Mouse (Mus musculus): ENCODE results near the gene Ptpn1. TPM values are rescaled to one million over a fixed set of nuclear protein-coding genes. Genes with fewer than 3 reads are reported as not detected.

The Ptpn1 gene
- polyA plus RNA-seq, 1 experiment from 2014 or later, result 69.3 TPM

DNA sequence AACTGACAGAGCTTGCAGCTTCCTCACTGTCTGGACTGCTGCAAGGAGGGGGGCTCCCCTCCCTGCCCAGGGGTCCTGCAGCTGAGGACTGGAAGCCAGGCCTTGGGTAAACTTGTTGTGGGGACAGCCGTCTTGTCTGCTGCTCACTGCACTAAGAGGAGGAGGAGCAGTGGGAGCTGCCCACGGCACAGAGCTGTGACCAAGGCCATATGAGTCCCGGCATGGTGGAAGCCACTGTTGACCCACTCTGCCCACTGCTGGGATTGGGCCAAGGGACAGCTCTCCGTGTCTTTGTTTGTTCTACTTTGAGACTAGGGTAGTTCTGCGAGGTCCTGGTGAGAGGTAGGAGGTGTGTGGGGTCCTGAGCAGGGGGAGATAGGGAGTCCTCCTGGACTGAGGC is 40.3 kb downstream of the Ptpn1 start:
- DNase-seq (ENCODE audit: low spot score) (no peak), ATAC-seq (ENCODE audit: low FRiP score) (no peak)
- H3K9ac ChIP-seq, result no peak overlapping the region
- 76% methylated on average over 5 of the region's 5 CpGs for WGBS
- H3K27me3 ChIP-seq (ENCODE audit: control insufficient read depth, insufficient read depth, low read length), result no peaks in the 10 kb centered on the region
- no peaks in the 10 kb centered on the region for H3K9me3 ChIP-seq (ENCODE audit: control insufficient read depth, low read length)
- no peak overlapping the region for H3K27ac ChIP-seq
- H3K4me2 ChIP-seq (replicated peaks), result no peak overlapping the region
- no peak overlapping the region for H3K4me3 ChIP-seq (replicated peaks; ENCODE audit: low read length)
- H3K36me3 ChIP-seq (replicated peaks; ENCODE audit: control insufficient read depth, insufficient read depth), result peaks cover 99% of the 10 kb centered on the region
- H3K4me1 ChIP-seq (replicated peaks; ENCODE audit: control insufficient read depth, insufficient read depth, low read length), result no peaks in the 10 kb centered on the region

DNA sequence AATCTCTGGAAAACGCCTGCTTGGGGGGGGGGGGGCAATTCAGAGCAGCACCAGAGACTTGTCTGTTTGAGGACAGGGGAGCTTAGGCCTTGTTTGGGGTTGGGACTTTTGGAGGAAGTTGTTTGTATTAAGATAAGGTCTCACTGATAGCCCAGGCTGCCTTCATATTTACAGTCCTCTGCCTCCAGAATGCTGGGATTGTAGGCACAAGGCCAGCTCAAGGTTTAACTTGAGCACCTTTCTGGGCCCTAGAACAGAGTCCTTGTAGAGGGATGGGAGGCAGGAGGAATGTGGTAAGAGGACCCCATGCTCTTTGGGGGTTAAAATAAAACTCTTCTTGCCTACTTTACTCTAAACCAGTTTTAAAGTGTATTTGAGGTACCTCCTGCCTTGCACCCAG is 41.0 kb downstream of the Ptpn1 start:
- no peaks in the 10 kb centered on the region for H3K27me3 ChIP-seq (ENCODE audit: control insufficient read depth, insufficient read depth, low read length)

DNA sequence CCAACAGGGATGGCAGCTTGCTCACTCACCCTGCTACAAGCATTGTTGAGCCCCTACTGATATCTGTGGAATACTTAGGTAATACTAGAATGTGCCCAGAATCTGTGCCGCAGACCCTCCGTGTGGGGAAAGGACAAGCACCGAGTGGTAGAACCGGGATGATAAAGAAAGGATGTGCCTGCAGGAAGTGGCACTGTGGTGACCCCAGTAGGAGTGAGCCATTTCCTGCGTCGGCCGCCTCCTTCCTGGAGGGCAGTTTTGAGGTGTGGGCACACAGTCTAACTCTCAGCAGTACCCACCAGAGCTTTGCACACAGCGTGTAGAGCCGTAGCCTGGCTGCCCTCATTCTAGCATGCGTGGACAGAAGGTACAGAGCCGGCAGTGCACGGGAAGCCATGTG is 43.9 kb downstream of the Ptpn1 start:
- DNase-seq (ENCODE audit: low spot score), result no peak
- Histone ChIP-seq H3K36me3 (replicated peaks; ENCODE audit: control insufficient read depth, insufficient read depth) (peaks cover 92% of the 10 kb centered on the region), H3K4me2 (replicated peaks) (no peak overlapping the region), H3K9me3 (ENCODE audit: control insufficient read depth, low read length) (no peaks in the 10 kb centered on the region), H3K4me1 (replicated peaks; ENCODE audit: control insufficient read depth, insufficient read depth, low read length) (no peaks in the 10 kb centered on the region), H3K27ac (no peak overlapping the region), H3K27me3 (ENCODE audit: control insufficient read depth, insufficient read depth, low read length) (no peaks in the 10 kb centered on the region), H3K9ac (no peak overlapping the region), H3K4me3 (replicated peaks; ENCODE audit: low read length) (no peak overlapping the region)
- 89% methylated on average over 12 of the region's 12 CpGs for WGBS
- ATAC-seq (ENCODE audit: low FRiP score), result no peak

More for the DNA sequence above, 41.0 kb downstream of the Ptpn1 start:
- no peak for DNase-seq (ENCODE audit: low spot score)
- no peak overlapping the region for H3K9ac ChIP-seq
- no peak for ATAC-seq (ENCODE audit: low FRiP score)
- 67% methylated on average over 1 of the region's 1 CpGs for WGBS
- no peak overlapping the region for H3K4me2 ChIP-seq (replicated peaks)
- H3K9me3 ChIP-seq (ENCODE audit: control insufficient read depth, low read length), result no peaks in the 10 kb centered on the region
- no peaks in the 10 kb centered on the region for H3K4me1 ChIP-seq (replicated peaks; ENCODE audit: control insufficient read depth, insufficient read depth, low read length)
- peaks cover 99% of the 10 kb centered on the region for H3K36me3 ChIP-seq (replicated peaks; ENCODE audit: control insufficient read depth, insufficient read depth)
- no peak overlapping the region for H3K4me3 ChIP-seq (replicated peaks; ENCODE audit: low read length)
- no peak overlapping the region for H3K27ac ChIP-seq

DNA sequence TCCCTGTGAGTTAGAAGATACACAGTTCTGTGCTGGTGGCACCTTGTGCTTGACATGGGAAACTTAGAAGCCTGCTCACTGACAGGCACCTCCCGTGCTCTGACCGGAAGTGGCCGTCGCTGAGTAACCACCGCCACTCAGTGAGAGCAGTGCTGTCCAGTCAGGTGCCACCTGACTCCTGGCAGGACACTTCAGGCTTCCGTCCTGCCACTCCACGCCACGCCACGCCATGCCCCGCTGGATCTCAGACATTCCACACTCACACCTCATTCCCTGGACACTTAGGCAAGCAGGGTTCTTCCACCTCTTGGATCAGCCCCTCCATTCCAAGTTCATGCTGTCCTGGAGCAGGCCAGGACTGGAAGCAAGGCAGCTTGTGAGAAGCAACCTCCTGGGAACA is 46.4 kb downstream of the Ptpn1 start:
- Histone ChIP-seq H3K9me3 (ENCODE audit: control insufficient read depth, low read length) (no peaks in the 10 kb centered on the region), H3K27me3 (ENCODE audit: control insufficient read depth, insufficient read depth, low read length) (no peaks in the 10 kb centered on the region), H3K27ac (no peak overlapping the region), H3K9ac (no peak overlapping the region), H3K4me1 (replicated peaks; ENCODE audit: control insufficient read depth, insufficient read depth, low read length) (no peaks in the 10 kb centered on the region), H3K36me3 (replicated peaks; ENCODE audit: control insufficient read depth, insufficient read depth) (peaks cover 66% of the 10 kb centered on the region), H3K4me3 (replicated peaks; ENCODE audit: low read length) (no peak overlapping the region), H3K4me2 (replicated peaks) (no peak overlapping the region)
- DNase-seq (ENCODE audit: low spot score), result no peak
- WGBS, result 97% methylated on average over 10 of the region's 10 CpGs
- ATAC-seq (ENCODE audit: low FRiP score), result no peak

- Histone ChIP-seq H3K4me3 (replicated peaks; ENCODE audit: low read length) (no peak overlapping the region), H3K27ac (no peak overlapping the region), H3K9me3 (ENCODE audit: control insufficient read depth, low read length) (no peaks in the 10 kb centered on the region), H3K4me1 (replicated peaks; ENCODE audit: control insufficient read depth, insufficient read depth, low read length) (no peaks in the 10 kb centered on the region), H3K36me3 (replicated peaks; ENCODE audit: control insufficient read depth, insufficient read depth) (peaks cover 45% of the 10 kb centered on the region), H3K4me2 (replicated peaks) (no peak overlapping the region), H3K9ac (no peak overlapping the region), H3K27me3 (ENCODE audit: control insufficient read depth, insufficient read depth, low read length) (no peaks in the 10 kb centered on the region)
- 85% methylated on average over 10 of the region's 10 CpGs for WGBS
- ATAC-seq (ENCODE audit: low FRiP score) (no peak), DNase-seq (ENCODE audit: low spot score) (no peak)
Measured at GRCm38 (mm10) chr2:167980391-167980790, 48.5 kb downstream of the Ptpn1 start.

DNA sequence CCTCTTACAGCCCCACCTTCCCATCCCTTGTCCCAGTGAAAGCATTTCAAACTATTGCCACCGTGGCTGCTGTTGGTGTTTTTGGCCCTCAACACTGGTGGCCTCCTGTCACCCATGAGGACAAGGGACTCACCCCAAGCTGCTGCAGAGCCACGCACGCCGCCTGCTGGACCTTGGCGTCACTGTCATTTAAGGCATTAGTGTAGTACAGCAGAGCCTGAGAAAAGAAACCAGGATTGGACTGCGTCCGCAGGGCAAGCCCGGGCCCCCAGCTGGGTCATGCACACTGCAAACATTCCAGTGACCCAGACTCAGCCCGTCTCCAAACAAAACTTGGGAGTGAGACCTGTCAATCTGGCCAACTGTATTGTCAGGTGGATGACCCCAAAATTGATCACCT is 50.8 kb downstream of the Ptpn1 start:
- ATAC-seq (ENCODE audit: low FRiP score), result no peak

DNA sequence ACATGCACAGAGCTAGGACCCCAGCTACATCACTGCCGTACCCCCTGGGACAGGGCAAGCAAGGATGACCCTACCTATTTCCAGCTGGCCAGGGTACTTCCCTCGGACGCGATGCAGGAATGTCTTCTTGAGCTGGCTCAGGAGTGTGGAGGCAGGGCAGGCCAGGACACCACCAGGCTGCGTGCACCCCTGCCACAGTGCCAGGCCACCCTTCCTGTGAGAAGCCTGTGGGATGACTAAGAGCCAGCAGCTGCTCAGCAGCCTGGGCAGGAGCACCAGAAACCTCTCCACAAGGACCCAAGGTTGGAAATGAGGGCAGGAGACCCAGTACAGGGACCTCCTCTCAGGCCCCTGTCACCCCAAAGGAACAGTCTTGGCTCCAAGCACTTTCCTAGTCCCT is 52.5 kb downstream of the Ptpn1 start:
- H3K4me3 ChIP-seq (replicated peaks; ENCODE audit: low read length), result no peak overlapping the region
- no peak for DNase-seq (ENCODE audit: low spot score)
- H3K9me3 ChIP-seq (ENCODE audit: control insufficient read depth, low read length), result no peaks in the 10 kb centered on the region
- H3K9ac ChIP-seq, result no peak overlapping the region
- H3K4me1 ChIP-seq (replicated peaks; ENCODE audit: control insufficient read depth, insufficient read depth, low read length), result no peaks in the 10 kb centered on the region
- no peak overlapping the region for H3K27ac ChIP-seq
- peaks cover 7% of the 10 kb centered on the region; the same call in 1 of the 2 replicates for H3K36me3 ChIP-seq (replicated peaks; ENCODE audit: control insufficient read depth, insufficient read depth)
- H3K27me3 ChIP-seq (ENCODE audit: control insufficient read depth, insufficient read depth, low read length), result no peaks in the 10 kb centered on the region
- no peak for ATAC-seq (ENCODE audit: low FRiP score)
- H3K4me2 ChIP-seq (replicated peaks), result no peak overlapping the region
- 83% methylated on average over 5 of the region's 5 CpGs for WGBS

More for the DNA sequence above, 50.8 kb downstream of the Ptpn1 start:
- H3K9me3 ChIP-seq (ENCODE audit: control insufficient read depth, low read length), result no peaks in the 10 kb centered on the region
- no peak overlapping the region for H3K4me3 ChIP-seq (replicated peaks; ENCODE audit: low read length)
- no peak overlapping the region for H3K27ac ChIP-seq
- no peak overlapping the region for H3K4me2 ChIP-seq (replicated peaks)
- H3K36me3 ChIP-seq (replicated peaks; ENCODE audit: control insufficient read depth, insufficient read depth), result peaks cover 23% of the 10 kb centered on the region
- H3K27me3 ChIP-seq (ENCODE audit: control insufficient read depth, insufficient read depth, low read length), result no peaks in the 10 kb centered on the region
- WGBS, result 66% methylated on average over 9 of the region's 9 CpGs
- H3K9ac ChIP-seq, result no peak overlapping the region
- H3K4me1 ChIP-seq (replicated peaks; ENCODE audit: control insufficient read depth, insufficient read depth, low read length), result no peaks in the 10 kb centered on the region
- no peak for DNase-seq (ENCODE audit: low spot score)

DNA sequence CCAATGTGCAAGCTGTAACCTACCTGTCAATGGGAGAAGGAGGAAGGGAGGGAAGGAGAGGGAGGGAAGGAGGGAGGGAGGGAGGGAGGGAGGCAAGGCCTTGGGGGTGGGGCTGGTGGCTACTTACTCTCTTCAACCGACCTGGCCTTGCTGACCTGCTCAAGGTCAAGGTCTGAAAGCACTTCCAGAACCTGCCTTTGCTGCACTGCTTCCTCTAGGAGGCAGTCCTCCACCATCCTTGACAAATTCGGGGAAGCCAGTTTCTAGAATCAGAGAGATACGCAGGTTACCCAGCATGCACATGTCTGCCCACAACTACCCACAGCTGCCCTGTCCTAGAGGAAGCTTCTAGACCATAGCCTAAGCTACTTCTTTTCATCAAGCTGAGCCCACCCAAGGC is 53.1 kb downstream of the Ptpn1 start:
- no peak for DNase-seq (ENCODE audit: low spot score)
- Histone ChIP-seq H3K9me3 (ENCODE audit: control insufficient read depth, low read length) (no peaks in the 10 kb centered on the region), H3K4me3 (replicated peaks; ENCODE audit: low read length) (no peak overlapping the region), H3K27ac (no peak overlapping the region), H3K36me3 (replicated peaks; ENCODE audit: control insufficient read depth, insufficient read depth) (0 out of 2 replicates have a peak, but pooled peaks cover 1% of the 10 kb centered on the region), H3K27me3 (ENCODE audit: control insufficient read depth, insufficient read depth, low read length) (no peaks in the 10 kb centered on the region), H3K4me2 (replicated peaks) (no peak overlapping the region), H3K4me1 (replicated peaks; ENCODE audit: control insufficient read depth, insufficient read depth, low read length) (no peaks in the 10 kb centered on the region), H3K9ac (no peak overlapping the region)
- no peak for ATAC-seq (ENCODE audit: low FRiP score)
- WGBS, result 39% methylated on average over 3 of the region's 3 CpGs

DNA sequence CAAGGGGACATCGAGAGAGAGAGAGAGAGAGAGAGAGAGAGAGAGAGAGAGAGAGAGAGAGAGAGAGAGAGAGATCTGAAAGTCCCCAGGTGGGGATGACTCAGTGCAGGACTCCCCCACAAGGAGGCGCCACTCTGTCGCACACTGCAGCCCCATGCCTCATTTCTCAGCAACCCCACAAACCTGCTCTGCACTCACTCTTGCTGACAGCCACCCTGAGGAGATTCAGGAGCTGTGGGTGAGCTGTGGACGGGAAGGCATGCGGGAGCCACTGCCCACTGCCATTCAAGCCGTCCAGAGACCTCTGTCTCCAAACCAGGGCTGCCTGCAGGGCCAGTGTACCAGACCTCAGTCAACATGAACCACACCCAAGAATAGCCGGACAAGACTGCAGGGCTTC is 54.9 kb downstream of the Ptpn1 start:
- H3K4me3 ChIP-seq (replicated peaks; ENCODE audit: low read length), result no peak overlapping the region
- no peak for DNase-seq (ENCODE audit: low spot score)
- no peak overlapping the region for H3K27ac ChIP-seq
- H3K27me3 ChIP-seq (ENCODE audit: control insufficient read depth, insufficient read depth, low read length), result no peaks in the 10 kb centered on the region
- no peaks in the 10 kb centered on the region for H3K36me3 ChIP-seq (replicated peaks; ENCODE audit: control insufficient read depth, insufficient read depth)
- H3K4me1 ChIP-seq (replicated peaks; ENCODE audit: control insufficient read depth, insufficient read depth, low read length), result no peaks in the 10 kb centered on the region
- no peak overlapping the region for H3K9ac ChIP-seq
- no peaks in the 10 kb centered on the region for H3K9me3 ChIP-seq (ENCODE audit: control insufficient read depth, low read length)
- ATAC-seq (ENCODE audit: low FRiP score), result no peak
- no peak overlapping the region for H3K4me2 ChIP-seq (replicated peaks)
- WGBS, result 22% methylated on average over 6 of the region's 7 CpGs

DNA sequence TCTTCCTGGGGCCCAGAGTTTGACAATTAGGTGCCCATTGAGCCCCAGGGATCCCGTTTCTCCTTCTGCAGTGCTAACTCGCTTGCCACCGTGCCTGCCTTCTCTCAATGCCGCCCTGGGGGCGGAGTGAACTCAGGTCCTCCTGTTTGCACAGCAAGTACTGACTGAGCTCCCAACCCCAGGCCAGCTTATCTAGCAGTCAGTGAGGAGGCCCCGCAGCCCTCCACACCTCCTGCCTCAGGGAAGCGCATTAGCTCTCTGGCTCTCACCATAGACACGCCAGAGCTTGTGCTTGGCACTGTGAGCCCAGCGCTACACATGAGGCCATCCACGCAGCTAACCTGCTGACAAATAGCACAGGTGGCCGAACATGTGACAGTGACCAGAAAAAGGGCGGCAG is 55.8 kb downstream of the Ptpn1 start:
- H3K27me3 ChIP-seq (ENCODE audit: control insufficient read depth, insufficient read depth, low read length), result no peaks in the 10 kb centered on the region
- H3K9me3 ChIP-seq (ENCODE audit: control insufficient read depth, low read length), result no peaks in the 10 kb centered on the region
- 66% methylated on average over 12 of the region's 12 CpGs for WGBS
- H3K9ac ChIP-seq, result no peak overlapping the region
- no peak overlapping the region for H3K4me3 ChIP-seq (replicated peaks; ENCODE audit: low read length)
- ATAC-seq (ENCODE audit: low FRiP score) (no peak), DNase-seq (ENCODE audit: low spot score) (no peak)
- H3K4me1 ChIP-seq (replicated peaks; ENCODE audit: control insufficient read depth, insufficient read depth, low read length), result no peaks in the 10 kb centered on the region
- no peak overlapping the region for H3K4me2 ChIP-seq (replicated peaks)
- no peak overlapping the region for H3K27ac ChIP-seq
- no peaks in the 10 kb centered on the region for H3K36me3 ChIP-seq (replicated peaks; ENCODE audit: control insufficient read depth, insufficient read depth)
